Mouse (Mus musculus) heart, embryonic 15.5 days (tissue): ENCODE results near the gene Sfrp5. TPM values are rescaled to one million over a fixed set of nuclear protein-coding genes. Genes with fewer than 3 reads are reported as not detected.

Experiments
- ATAC-seq: fragments of 200-750 bp; cut with Nextera tagmentation; replicated peaks from 2 replicates; pipeline ENCODE4 v1.8.0; 2017; ENCODE audit warnings: low read depth, moderate TSS enrichment; ENCODE audit not compliant: insufficient number of reproducible peaks, insufficient read depth, low FRiP score
- H3K27ac ChIP-seq: fragments of 300-500 bp; sonication (generic); 2 replicates; pipeline ENCODE4 v1.5.1; 2015; ENCODE audit warnings: mild to moderate bottlenecking, inconsistent platforms
- H3K27me3 ChIP-seq: fragments of 300-500 bp; sonication (generic); 2 replicates; pipeline ENCODE4 v1.6.1; 2015; ENCODE audit warnings: inconsistent platforms
- H3K36me3 ChIP-seq: fragments of 300-500 bp; sonication (generic); 2 replicates; pipeline ENCODE4 v1.6.1; 2015; ENCODE audit warnings: mild to moderate bottlenecking, inconsistent platforms
- H3K4me1 ChIP-seq: fragments of 300-500 bp; sonication (generic); replicated peaks from 2 replicates; pipeline ENCODE4 v1.6.1; 2015; ENCODE audit warnings: inconsistent platforms
- H3K4me2 ChIP-seq: fragments of 300-500 bp; sonication (generic); 2 replicates; pipeline ENCODE4 v1.6.1; 2015; ENCODE audit warnings: inconsistent platforms, mild to moderate bottlenecking, moderate library complexity
- H3K4me3 ChIP-seq: fragments of 300-500 bp; sonication (generic); 2 replicates; pipeline ENCODE4 v1.5.1; 2015; ENCODE audit warnings: mild to moderate bottlenecking, inconsistent platforms
- H3K9ac ChIP-seq: fragments of 300-500 bp; sonication (generic); 2 replicates; pipeline ENCODE4 v1.6.1; 2015; ENCODE audit warnings: mild to moderate bottlenecking, inconsistent platforms
- H3K9me3 ChIP-seq: fragments of 300-500 bp; sonication (generic); replicated peaks from 2 replicates; pipeline ENCODE4 v1.6.1; 2016; ENCODE audit warnings: inconsistent platforms
- WGBS: fragments of 180-500 bp; shearing (Covaris S2); methylation state at CpG from one replicate; pipeline ENCODE4 v1.1.7; 2015; ENCODE audit warnings: mixed read lengths; 5-methylcytosine and 5-hydroxymethylcytosine counted together
- polyA plus RNA-seq: library from polyadenylated mRNA; unstranded; fragments of >200 nt; fragmentation: Nextera tagmentation; extraction: Ambion mirVana; gene quantifications from 2 replicates; pipeline ENCODE4 v1.2.1, GENCODE M21; 2015

The Sfrp5 gene
- 4.1 and 4.3 TPM in 2 replicates for polyA plus RNA-seq

DNA sequence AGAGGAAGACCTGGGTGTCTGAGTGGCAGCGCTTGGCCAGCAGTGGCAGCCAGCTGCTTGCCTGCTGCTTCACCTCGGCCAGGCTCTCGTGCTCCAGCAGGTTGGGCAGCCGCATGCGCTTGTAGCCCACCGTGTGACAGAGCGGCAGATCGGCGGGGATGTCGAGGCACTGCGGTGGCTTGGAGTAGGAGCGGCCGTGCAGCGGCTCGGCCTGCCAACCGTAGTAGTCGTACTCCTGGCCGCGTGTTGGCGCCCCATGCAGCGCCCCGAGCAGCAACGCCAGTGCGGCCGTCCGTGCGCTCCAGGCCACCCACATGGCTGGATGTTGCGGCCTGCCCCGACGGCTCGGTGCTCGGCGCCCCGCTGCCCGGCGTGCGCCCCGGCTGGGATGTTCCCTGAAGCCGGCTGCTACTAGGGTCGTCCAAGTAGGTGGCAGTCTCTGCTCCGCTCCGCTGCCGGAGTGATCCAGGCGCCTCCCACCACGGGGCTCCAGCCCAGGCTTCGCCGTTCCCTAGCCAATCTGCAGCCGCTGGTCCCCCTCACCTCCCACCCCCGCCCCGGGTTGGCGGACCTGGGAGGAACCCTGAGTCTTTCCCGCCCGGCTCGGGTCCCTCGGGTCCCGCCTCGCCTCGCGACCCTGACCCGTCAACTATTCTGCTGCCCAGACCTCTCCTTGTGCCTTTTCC, at the start of gene Sfrp5:
TSS of gene Sfrp5 (minus strand) at position 557 of the 686 bp plus-strand sequence.
- no peak; the same call in 1 of the 2 replicates for ATAC-seq
- H3K27ac ChIP-seq: no peak within 1 kb of the TSS
- H3K27me3 ChIP-seq: peaks cover 72% of the 10 kb centered on the region
- no peaks in the 10 kb centered on the region for H3K36me3 ChIP-seq
- no peaks in the 10 kb centered on the region for H3K9me3 ChIP-seq
- H3K4me3 ChIP-seq: peak within 1 kb of the TSS; percentile 40
- H3K9ac ChIP-seq: no peak within 1 kb of the TSS
- WGBS: under 1% methylated on average over 60 of the region's 60 CpGs
- H3K4me2 ChIP-seq: peak within 1 kb of the TSS; percentile 62
- peaks cover 14% of the 10 kb centered on the region for H3K4me1 ChIP-seq

GRCm38 (mm10) chr19:42249976-42250914, 48.2 kb upstream of the Sfrp5 start:
- no peak overlapping the region for H3K4me3 ChIP-seq
- 68% methylated on average over 11 of the region's 11 CpGs for WGBS
- no peak for ATAC-seq

DNA sequence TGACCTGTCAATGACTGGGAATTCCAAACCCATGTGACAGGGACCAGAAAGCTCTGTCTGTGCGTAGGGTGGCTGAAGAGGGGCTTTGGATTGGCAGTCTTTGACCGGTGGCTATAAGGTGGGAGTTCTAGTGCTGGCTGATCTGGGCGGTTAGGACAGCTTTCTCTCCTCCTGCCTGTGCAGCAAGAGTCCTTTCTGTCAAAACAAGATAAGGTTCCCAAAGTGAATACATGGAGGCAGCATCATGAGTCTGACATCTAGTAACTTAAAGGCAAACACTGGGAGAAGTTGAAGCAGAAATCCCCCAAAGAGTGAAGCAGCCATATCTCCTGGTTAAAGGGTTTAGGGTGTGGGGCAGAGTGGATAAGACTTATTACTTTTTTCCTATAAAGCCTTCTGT, 45.5 kb upstream of the Sfrp5 start, which contains the start of gene Golga7b:
TSS of gene Golga7b (plus strand) at position 56 of the 400 bp plus-strand sequence.
- H3K4me3 ChIP-seq: no peak within 1 kb of the TSS
- no peaks in the 10 kb centered on the region for H3K36me3 ChIP-seq
- WGBS: 35% methylated on average over 3 of the region's 3 CpGs
- no peak within 1 kb of the TSS for H3K27ac ChIP-seq
- no peaks in the 10 kb centered on the region; the same call in 1 of the 2 replicates for H3K27me3 ChIP-seq
- no peaks in the 10 kb centered on the region for H3K4me1 ChIP-seq
- ATAC-seq: no peak
- H3K9ac ChIP-seq: no peak within 1 kb of the TSS
- no peaks in the 10 kb centered on the region for H3K9me3 ChIP-seq
- no peak within 1 kb of the TSS for H3K4me2 ChIP-seq

More at GRCm38 (mm10) chr19:42249976-42250914, 48.2 kb upstream of the Sfrp5 start:
- Histone ChIP-seq H3K36me3 (no peaks in the 10 kb centered on the region), H3K9ac (no peak overlapping the region), H3K9me3 (no peaks in the 10 kb centered on the region), H3K27me3 (peaks cover 19% of the 10 kb centered on the region), H3K4me2 (no peak overlapping the region), H3K4me1 (peaks cover under 1% of the 10 kb centered on the region; the same call in 1 of the 2 replicates), H3K27ac (no peak overlapping the region)

DNA sequence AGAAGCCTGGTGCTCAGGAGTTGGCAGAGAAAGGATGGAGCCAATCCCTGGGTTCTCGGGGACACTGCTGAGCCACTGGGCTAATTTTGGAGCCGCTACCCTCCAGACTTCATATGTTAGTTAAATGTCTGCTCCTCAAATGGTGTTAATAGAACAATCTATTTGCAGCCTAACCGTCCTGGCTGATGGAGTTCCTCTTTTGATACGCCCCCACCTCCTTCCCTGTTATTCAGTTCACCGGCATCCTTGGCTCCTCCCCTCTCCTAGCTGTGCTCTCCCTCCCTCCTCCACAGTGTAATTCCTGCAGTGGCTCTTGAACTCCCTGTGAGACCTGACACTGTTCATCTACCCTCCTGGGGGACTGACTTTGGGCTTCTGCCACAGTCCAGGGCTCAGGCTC, 44.6 kb upstream of the Sfrp5 start:
- no peaks in the 10 kb centered on the region for H3K9me3 ChIP-seq
- no peaks in the 10 kb centered on the region for H3K36me3 ChIP-seq
- H3K9ac ChIP-seq: no peak overlapping the region
- H3K4me2 ChIP-seq: no peak overlapping the region
- ATAC-seq: no peak
- no peaks in the 10 kb centered on the region for H3K4me1 ChIP-seq
- H3K27me3 ChIP-seq: no peaks in the 10 kb centered on the region; the same call in 1 of the 2 replicates
- H3K4me3 ChIP-seq: no peak overlapping the region
- WGBS: 39% methylated on average over 5 of the region's 5 CpGs
- H3K27ac ChIP-seq: no peak overlapping the region

GRCm38 (mm10) chr19:42243401-42243800, 41.3 kb upstream of the Sfrp5 start:
- Histone ChIP-seq H3K36me3 (no peaks in the 10 kb centered on the region), H3K4me1 (peaks cover 14% of the 10 kb centered on the region), H3K9me3 (no peaks in the 10 kb centered on the region), H3K4me3 (no peak overlapping the region), H3K27me3 (no peaks in the 10 kb centered on the region), H3K9ac (no peak overlapping the region), H3K4me2 (no peak overlapping the region), H3K27ac (no peak overlapping the region)
- 36% methylated on average over 3 of the region's 3 CpGs for WGBS
- no peak for ATAC-seq

GRCm38 (mm10) chr19:42240881-42241280, 38.8 kb upstream of the Sfrp5 start:
- no peaks in the 10 kb centered on the region for H3K36me3 ChIP-seq
- no peak overlapping the region for H3K4me3 ChIP-seq
- no peaks in the 10 kb centered on the region for H3K9me3 ChIP-seq
- ATAC-seq: no peak
- H3K9ac ChIP-seq: no peak overlapping the region
- H3K4me2 ChIP-seq: no peak overlapping the region
- no peaks in the 10 kb centered on the region for H3K27me3 ChIP-seq
- WGBS: 38% methylated on average over 8 of the region's 8 CpGs
- peaks cover 22% of the 10 kb centered on the region for H3K4me1 ChIP-seq
- H3K27ac ChIP-seq: no peak overlapping the region

- Histone ChIP-seq H3K27ac (peak overlapping the region; percentile 95), H3K36me3 (no peaks in the 10 kb centered on the region), H3K4me2 (peak overlapping the region; percentile 51), H3K4me3 (0 out of 2 replicates have a peak overlapping the region, but pooled peaks have one; percentile 15), H3K9me3 (no peaks in the 10 kb centered on the region), H3K9ac (no peak overlapping the region), H3K4me1 (peaks cover 22% of the 10 kb centered on the region), H3K27me3 (no peaks in the 10 kb centered on the region)
- 25% methylated on average over 7 of the region's 7 CpGs for WGBS
- peak; percentile 84 for ATAC-seq
Measured at GRCm38 (mm10) chr19:42238341-42238715, 36.3 kb upstream of the Sfrp5 start.

DNA sequence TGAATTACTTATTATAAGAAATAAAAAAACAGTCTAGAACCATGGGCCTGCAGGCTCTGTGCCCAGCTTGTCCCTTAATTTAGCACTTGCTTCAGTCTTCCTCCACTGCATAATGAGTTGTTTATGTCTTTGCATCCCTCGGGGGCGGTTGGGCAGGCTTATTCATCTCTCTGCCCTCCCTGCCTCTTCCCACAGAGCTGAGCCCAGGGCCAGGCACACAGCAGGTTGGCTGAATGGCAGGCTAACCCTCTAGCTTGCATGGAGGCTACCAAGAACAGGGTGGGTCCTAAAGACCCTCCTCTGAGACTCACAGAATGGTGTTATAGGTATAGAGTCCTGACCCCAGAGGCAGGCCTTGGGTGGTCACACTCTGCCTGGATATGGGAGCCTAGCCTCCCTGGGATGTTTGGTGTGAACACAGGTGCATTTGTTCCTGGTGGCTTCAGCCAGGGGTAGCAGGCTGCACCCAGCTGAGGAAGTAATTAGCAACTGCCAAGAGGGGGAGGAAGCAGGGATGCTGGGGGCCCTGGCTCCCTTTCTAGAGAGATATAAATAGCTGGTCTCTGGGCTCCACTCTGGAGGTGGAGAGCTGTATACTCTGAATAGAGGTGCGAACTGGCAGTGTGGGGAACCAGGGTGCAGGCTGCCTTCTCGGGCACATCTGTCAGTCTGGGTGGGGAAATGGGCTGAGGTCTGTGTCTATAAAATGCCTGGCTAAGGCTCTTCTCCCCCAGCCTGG, 35.7 kb upstream of the Sfrp5 start:
- Histone ChIP-seq H3K4me3 (0 out of 2 replicates have a peak overlapping the region, but pooled peaks have one; percentile 15), H3K36me3 (no peaks in the 10 kb centered on the region), H3K4me1 (peaks cover 22% of the 10 kb centered on the region), H3K4me2 (peak overlapping the region; percentile 51), H3K27me3 (no peaks in the 10 kb centered on the region), H3K9me3 (no peaks in the 10 kb centered on the region), H3K9ac (no peak overlapping the region), H3K27ac (peak overlapping the region; percentile 95)
- 26% methylated on average over 4 of the region's 4 CpGs for WGBS
- ATAC-seq: peak; percentile 67

DNA sequence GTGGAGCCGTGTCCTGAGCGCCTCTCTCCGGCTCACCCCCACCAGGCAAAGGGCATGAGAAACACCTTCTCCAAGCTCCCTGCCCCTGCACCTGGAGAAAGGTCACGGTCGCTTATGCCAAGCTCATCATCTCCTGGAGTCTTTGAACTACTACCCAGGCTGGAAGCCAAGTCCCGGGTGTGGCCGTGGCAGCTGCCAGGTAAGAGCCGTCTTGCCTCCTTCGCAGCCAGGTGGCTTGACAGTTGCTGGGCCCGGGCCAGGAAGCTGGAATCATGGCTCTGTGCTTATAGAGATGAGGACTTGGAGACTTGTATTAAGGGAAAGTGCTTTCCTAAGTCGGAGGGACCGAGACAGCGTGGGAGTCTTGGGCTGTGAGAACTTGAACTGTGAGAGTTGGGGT, 28.9 kb upstream of the Sfrp5 start:
- Histone ChIP-seq H3K9me3 (no peaks in the 10 kb centered on the region), H3K36me3 (no peaks in the 10 kb centered on the region), H3K9ac (no peak overlapping the region), H3K27ac (no peak overlapping the region), H3K27me3 (no peaks in the 10 kb centered on the region), H3K4me1 (no peaks in the 10 kb centered on the region), H3K4me3 (no peak overlapping the region), H3K4me2 (no peak overlapping the region)
- WGBS: 86% methylated on average over 13 of the region's 13 CpGs
- no peak for ATAC-seq

GRCm38 (mm10) chr19:42230288-42230568, 28.2 kb upstream of the Sfrp5 start:
- Histone ChIP-seq H3K4me1 (no peaks in the 10 kb centered on the region), H3K27ac (no peak overlapping the region), H3K4me3 (no peak overlapping the region), H3K9ac (no peak overlapping the region), H3K36me3 (no peaks in the 10 kb centered on the region), H3K4me2 (no peak overlapping the region), H3K9me3 (no peaks in the 10 kb centered on the region), H3K27me3 (no peaks in the 10 kb centered on the region)
- WGBS: 58% methylated on average over 5 of the region's 5 CpGs
- ATAC-seq: no peak
